Mouse (Mus musculus): Measurements from ENCODE around the gene Rcbtb2. TPM values are rescaled to one million over a fixed set of nuclear protein-coding genes. Genes with fewer than 3 reads are reported as not detected.

Gene Rcbtb2
- polyA plus RNA-seq, 1 experiment from 2014 or later = 66.8 TPM

DNA sequence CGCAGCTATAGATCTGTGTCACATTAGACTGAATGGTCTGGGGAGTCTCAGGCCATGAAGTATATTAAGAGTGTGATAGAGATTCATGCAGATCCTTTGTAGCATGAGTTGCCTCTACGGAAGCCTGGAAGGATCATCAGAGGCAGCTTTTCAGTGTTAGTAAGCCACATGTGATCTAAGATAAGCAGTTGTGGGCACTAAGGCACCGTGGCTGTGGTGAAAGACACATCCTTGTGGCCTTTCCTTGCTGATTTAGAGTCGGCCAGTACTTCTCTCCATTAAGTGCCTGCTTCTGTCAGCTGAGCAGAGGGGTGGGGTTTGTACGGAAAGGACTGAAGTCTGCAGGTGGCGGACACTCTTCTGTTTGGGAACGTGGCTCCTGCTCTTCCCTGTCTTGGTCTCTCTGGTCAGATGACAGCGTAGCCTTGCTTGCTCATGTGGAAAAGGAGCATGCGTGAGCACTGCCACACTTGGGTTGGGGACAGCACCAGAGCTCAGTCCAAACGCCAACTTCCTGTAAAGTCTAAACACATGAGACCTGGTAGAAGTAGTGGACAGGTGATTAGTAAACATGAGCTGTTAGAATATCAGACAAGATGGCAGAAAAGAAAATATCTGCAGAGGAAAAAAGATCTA, 40.6 kb downstream of the Rcbtb2 start:
- Histone ChIP-seq H3K4me2 (no peak overlapping the region), H3K27ac (replicated peaks) (no peak overlapping the region), H3K27me3 (no peaks in the 10 kb centered on the region), H3K9ac (no peak overlapping the region), H3K4me1 (replicated peaks) (no peaks in the 10 kb centered on the region), H3K9me3 (no peaks in the 10 kb centered on the region), H3K4me3 (no peak overlapping the region), H3K36me3 (peaks cover 38% of the 10 kb centered on the region)
- WGBS = 92% methylated on average over 10 of the region's 10 CpGs
- no peak for ATAC-seq (ENCODE audit: low FRiP score, low read depth)

DNA sequence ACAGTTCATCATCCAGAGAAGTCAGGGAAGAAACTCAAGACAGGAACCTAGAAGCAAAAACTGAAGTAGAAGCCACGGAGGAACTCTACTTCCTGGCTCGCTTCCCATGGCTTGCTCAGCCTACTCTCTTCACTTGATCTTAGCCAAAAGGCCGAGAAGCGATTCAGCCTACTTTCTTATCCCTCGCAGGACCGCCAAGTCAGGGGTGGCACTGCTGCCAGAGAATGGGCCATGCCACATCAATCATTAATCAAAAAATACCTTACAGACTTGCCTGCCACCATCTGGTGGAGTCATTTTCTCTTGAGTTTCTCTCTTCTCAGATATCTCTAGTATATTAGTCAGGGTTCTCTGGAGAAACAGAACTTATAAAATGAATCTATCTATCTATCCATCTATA, 42.3 kb downstream of the Rcbtb2 start:
- Histone ChIP-seq H3K4me2 (no peak overlapping the region), H3K27me3 (no peaks in the 10 kb centered on the region), H3K27ac (replicated peaks) (no peak overlapping the region), H3K9me3 (no peaks in the 10 kb centered on the region), H3K36me3 (peaks cover 40% of the 10 kb centered on the region), H3K4me1 (replicated peaks) (no peaks in the 10 kb centered on the region), H3K4me3 (no peak overlapping the region), H3K9ac (no peak overlapping the region)
- 94% methylated on average over 6 of the region's 6 CpGs for WGBS
- no peak for ATAC-seq (ENCODE audit: low FRiP score, low read depth)

GRCm38 (mm10) chr14:73168605-73169004, 45.8 kb downstream of the Rcbtb2 start:
- H3K27me3 ChIP-seq = no peaks in the 10 kb centered on the region
- ATAC-seq (ENCODE audit: low FRiP score, low read depth) = no peak
- peaks cover 45% of the 10 kb centered on the region for H3K36me3 ChIP-seq
- H3K9ac ChIP-seq = no peak overlapping the region
- H3K4me2 ChIP-seq = no peak overlapping the region
- no peak overlapping the region for H3K27ac ChIP-seq (replicated peaks)
- H3K4me1 ChIP-seq (replicated peaks) = no peaks in the 10 kb centered on the region
- no peak overlapping the region for H3K4me3 ChIP-seq
- 95% methylated on average over 6 of the region's 6 CpGs for WGBS
- H3K9me3 ChIP-seq = no peaks in the 10 kb centered on the region

DNA sequence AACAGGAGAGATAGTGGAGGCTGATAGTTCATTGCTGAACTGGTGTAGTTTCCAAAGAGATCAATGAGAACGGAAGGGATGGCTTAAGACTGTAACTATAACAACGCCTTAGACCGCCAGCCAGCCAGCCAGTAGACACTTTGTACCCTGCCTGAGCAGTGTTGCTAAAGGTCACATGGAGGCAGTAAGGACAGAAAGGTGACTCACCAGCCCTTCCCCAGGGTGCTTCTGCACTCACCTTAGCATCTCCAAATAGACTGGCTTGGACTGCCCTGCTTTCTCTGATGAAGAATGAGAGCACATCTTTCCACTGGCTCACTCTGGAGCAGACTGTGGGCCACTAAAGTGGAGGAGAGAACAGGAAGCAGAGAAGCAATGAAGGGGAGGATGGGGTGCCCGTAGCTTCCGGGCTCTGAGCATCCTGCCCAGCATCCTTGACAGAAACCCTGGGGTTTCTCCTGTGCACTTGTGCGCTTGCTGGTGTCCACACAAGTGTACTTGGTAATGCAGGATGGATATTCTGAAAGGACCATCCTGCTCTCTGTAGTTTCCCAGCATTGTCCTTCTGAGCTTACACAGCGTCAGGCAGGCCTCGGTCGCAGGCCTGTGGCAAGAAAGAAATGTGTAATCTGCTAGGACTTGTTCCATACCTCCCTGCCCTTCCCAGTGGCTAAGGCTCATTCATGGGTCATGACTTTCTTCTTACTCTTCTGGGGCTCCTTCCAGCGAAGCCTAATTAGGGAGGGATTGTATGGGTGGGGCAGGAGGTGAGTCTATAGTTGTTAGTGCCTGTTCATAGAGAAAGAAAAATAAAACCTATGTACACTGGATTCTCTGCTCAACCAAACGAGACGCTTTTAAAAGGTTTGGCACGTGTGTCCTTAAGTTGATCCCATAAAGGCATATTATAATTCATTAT, 47.3 kb downstream of the Rcbtb2 start:
- no peak for ATAC-seq (ENCODE audit: low FRiP score, low read depth)
- Histone ChIP-seq H3K27me3 (no peaks in the 10 kb centered on the region), H3K4me2 (no peak overlapping the region), H3K9ac (no peak overlapping the region), H3K27ac (replicated peaks) (no peak overlapping the region), H3K4me1 (replicated peaks) (no peaks in the 10 kb centered on the region), H3K4me3 (no peak overlapping the region), H3K36me3 (peaks cover 33% of the 10 kb centered on the region), H3K9me3 (no peaks in the 10 kb centered on the region)
- WGBS = 91% methylated on average over 13 of the region's 13 CpGs

DNA sequence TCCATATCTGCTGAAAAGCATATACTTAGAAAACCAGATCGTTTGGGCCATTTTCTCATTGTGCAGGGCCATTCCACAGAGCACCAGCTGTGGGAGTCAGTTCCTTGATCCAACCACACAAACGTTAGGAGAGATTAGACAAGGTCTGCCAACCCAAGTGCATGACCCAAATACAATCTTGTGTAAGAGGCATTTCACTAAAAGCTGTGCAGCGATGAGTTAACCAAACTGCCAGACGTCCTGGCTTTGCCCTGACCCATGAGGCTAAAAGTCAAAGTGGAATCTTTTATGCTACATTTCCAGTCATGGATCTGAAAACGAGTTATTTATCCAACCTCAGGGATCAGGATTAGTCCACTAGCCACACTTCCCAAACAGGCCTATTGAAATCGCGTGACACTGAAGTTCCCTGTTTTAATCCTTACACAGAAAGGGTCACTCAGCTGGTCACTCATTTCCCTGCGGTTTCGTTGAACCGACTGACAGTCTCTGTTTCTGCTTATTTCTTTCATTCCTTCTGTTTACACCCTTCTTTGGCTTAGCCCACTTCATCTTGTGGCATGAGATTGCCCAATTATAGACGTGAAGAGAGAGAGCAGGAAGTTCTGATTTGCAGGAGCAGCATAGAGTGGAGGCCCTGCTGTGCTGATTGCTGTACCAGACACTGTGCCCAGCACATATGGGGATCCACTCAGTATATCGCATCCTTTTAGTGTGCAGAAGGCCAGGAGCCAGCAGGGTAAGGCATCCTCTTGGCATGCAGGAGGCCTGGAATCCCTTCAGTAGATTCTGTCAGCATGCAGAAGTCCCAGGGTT, 49.6 kb downstream of the Rcbtb2 start:
- Histone ChIP-seq H3K4me1 (replicated peaks) (no peaks in the 10 kb centered on the region), H3K4me3 (no peak overlapping the region), H3K4me2 (no peak overlapping the region), H3K9me3 (no peaks in the 10 kb centered on the region), H3K36me3 (peaks cover 30% of the 10 kb centered on the region), H3K27ac (replicated peaks) (no peak overlapping the region), H3K27me3 (no peaks in the 10 kb centered on the region), H3K9ac (no peak overlapping the region)
- 73% methylated on average over 12 of the region's 12 CpGs for WGBS
- no peak for ATAC-seq (ENCODE audit: low FRiP score, low read depth)

- Histone ChIP-seq H3K4me2 (no peak overlapping the region), H3K9me3 (no peaks in the 10 kb centered on the region), H3K36me3 (peaks cover 32% of the 10 kb centered on the region), H3K4me3 (no peak overlapping the region), H3K9ac (no peak overlapping the region), H3K27me3 (no peaks in the 10 kb centered on the region), H3K27ac (replicated peaks) (no peak overlapping the region), H3K4me1 (replicated peaks) (no peaks in the 10 kb centered on the region)
- 85% methylated on average over 11 of the region's 11 CpGs for WGBS
- ATAC-seq (ENCODE audit: low FRiP score, low read depth) = no peak
These were observed 50.8 kb downstream of the Rcbtb2 start for GRCm38 (mm10) chr14:73173662-73174061.

DNA sequence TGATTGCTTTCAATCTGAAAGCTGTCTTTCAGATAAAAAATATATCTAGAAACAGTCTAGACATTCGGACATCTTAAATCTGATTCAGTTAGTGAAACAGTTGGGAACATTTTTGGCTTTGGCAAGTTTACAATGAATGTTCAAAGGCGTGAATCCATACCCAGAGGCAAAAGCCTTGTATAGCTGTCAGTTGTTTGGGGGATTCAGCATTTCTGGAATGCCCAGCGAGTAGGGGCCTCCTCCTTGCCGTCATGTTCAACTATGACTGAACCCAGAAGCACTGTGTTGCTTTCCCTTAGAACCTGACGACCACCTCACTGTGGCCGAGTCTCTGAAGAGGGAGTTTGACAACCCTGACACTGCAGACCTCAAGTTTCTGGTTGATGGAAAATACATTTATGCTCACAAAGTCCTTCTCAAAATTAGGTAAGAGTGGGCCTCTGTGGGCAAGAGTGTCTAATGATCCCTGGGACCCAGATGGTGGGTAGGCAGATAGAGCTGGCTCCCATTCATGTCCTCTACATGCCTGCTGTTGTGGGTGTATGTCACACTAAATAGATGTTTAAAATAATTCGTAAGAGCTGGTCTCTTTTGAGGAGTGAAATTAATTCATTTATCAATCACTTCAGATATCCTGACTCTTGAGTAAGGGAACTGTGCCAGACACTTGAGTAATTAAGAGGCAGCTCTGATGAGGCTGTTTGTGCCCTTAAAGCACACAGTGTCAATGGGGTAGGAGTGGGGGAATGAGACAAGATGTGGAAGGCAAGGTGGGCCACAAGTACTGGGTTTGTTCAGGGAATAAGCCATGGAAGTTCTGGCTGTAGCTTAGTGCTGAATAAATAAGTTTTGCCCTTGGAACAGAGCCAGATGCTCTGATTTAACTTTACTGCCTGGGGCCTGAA, 51.5 kb downstream of the Rcbtb2 start:
- 75% methylated on average over 7 of the region's 7 CpGs for WGBS
- no peak overlapping the region for H3K4me3 ChIP-seq
- no peaks in the 10 kb centered on the region for H3K4me1 ChIP-seq (replicated peaks)
- no peaks in the 10 kb centered on the region for H3K27me3 ChIP-seq
- peaks cover 37% of the 10 kb centered on the region for H3K36me3 ChIP-seq
- H3K4me2 ChIP-seq = no peak overlapping the region
- H3K9me3 ChIP-seq = no peaks in the 10 kb centered on the region
- H3K9ac ChIP-seq = no peak overlapping the region
- H3K27ac ChIP-seq (replicated peaks) = no peak overlapping the region
- ATAC-seq (ENCODE audit: low FRiP score, low read depth) = no peak

GRCm38 (mm10) chr14:73175031-73175430, 52.2 kb downstream of the Rcbtb2 start:
- ATAC-seq (ENCODE audit: low FRiP score, low read depth) = no peak
- Histone ChIP-seq H3K36me3 (peaks cover 40% of the 10 kb centered on the region), H3K27me3 (no peaks in the 10 kb centered on the region), H3K4me2 (no peak overlapping the region), H3K27ac (replicated peaks) (no peak overlapping the region), H3K4me1 (replicated peaks) (no peaks in the 10 kb centered on the region), H3K4me3 (no peak overlapping the region), H3K9me3 (no peaks in the 10 kb centered on the region), H3K9ac (no peak overlapping the region)
- 100% methylated on average over 1 of the region's 1 CpGs for WGBS

DNA sequence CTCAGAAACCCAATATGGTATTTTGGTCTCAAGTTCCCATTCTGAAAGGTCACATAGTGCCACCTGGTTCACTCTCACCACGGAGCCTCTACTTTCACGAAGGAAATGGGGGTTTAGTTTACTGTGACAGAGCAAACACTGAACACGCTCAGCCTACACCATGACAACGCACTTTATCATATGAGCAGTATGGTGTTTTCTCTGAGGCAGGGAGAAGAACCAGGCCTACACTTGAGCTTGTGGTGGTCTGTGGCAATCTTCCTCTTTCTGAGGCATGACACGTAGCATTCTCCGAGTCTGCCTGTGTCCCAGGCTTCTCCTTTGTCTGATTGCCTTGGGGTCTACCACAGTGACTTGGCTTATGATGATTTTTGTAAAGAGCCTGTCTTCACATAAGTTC, 53.0 kb downstream of the Rcbtb2 start:
- no peak for ATAC-seq (ENCODE audit: low FRiP score, low read depth)
- H3K4me1 ChIP-seq (replicated peaks) = no peaks in the 10 kb centered on the region
- peaks cover 41% of the 10 kb centered on the region for H3K36me3 ChIP-seq
- no peak overlapping the region for H3K9ac ChIP-seq
- H3K9me3 ChIP-seq = no peaks in the 10 kb centered on the region
- H3K27me3 ChIP-seq = no peaks in the 10 kb centered on the region
- WGBS = 87% methylated on average over 6 of the region's 6 CpGs
- no peak overlapping the region for H3K4me2 ChIP-seq
- no peak overlapping the region for H3K27ac ChIP-seq (replicated peaks)
- H3K4me3 ChIP-seq = no peak overlapping the region

- WGBS = 86% methylated on average over 5 of the region's 5 CpGs
- Histone ChIP-seq H3K27ac (replicated peaks) (no peak overlapping the region), H3K9ac (no peak overlapping the region), H3K4me3 (no peak overlapping the region), H3K27me3 (no peaks in the 10 kb centered on the region), H3K36me3 (peaks cover 41% of the 10 kb centered on the region), H3K9me3 (no peaks in the 10 kb centered on the region), H3K4me1 (replicated peaks) (no peaks in the 10 kb centered on the region), H3K4me2 (no peak overlapping the region)
- no peak for ATAC-seq (ENCODE audit: low FRiP score, low read depth)
These were observed 53.4 kb downstream of the Rcbtb2 start for GRCm38 (mm10) chr14:73176266-73176665.

DNA sequence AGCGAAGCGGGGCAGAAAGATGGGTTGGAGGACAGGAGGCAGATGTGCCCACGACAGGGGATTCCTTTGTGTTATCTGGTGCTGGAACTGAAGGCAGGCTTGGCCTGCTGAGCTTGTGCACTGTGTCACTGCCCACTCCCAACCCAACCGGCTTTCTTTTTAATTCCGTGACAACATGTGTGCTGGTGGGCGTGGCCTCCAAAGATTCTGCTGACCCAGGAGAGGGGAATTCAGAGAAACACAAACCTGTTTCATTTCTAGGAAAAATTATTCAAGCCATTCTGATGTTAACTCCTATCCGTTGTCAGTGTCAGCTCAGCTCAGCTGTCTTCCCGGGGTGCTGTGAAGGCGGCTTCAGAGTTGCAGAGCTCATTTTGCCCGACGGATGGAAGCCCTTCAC, 55.1 kb downstream of the Rcbtb2 start:
- ATAC-seq (ENCODE audit: low FRiP score, low read depth) = no peak
- WGBS = 75% methylated on average over 11 of the region's 11 CpGs
- Histone ChIP-seq H3K27me3 (no peaks in the 10 kb centered on the region), H3K9ac (no peak overlapping the region), H3K4me3 (no peak overlapping the region), H3K4me2 (no peak overlapping the region), H3K9me3 (no peaks in the 10 kb centered on the region), H3K36me3 (peaks cover 40% of the 10 kb centered on the region), H3K27ac (replicated peaks) (no peak overlapping the region), H3K4me1 (replicated peaks) (no peaks in the 10 kb centered on the region)

Data from hindbrain, embryonic 15.5 days (tissue).